Mouse (Mus musculus) forebrain, embryonic 12.5 days (tissue): Measurements from ENCODE around the gene Atg7. TPM values are rescaled to one million over a fixed set of nuclear protein-coding genes. Genes with fewer than 3 reads are reported as not detected.

Experiments
- ATAC-seq: fragments of 200-750 bp; cut with Nextera tagmentation; 2 replicates; pipeline ENCODE4 v1.8.0; 2017; ENCODE audit warnings: moderate TSS enrichment; ENCODE audit not compliant: low FRiP score
- H3K27ac ChIP-seq: fragments of 300-500 bp; sonication (generic); 2 replicates; pipeline ENCODE4 v1.5.1; 2016; ENCODE audit warnings: mild to moderate bottlenecking
- H3K27me3 ChIP-seq: fragments of 300-500 bp; sonication (generic); 2 replicates; pipeline ENCODE4 v1.6.1; 2016; ENCODE audit warnings: mild to moderate bottlenecking
- H3K36me3 ChIP-seq: fragments of 300-500 bp; sonication (generic); replicated peaks from 2 replicates; pipeline ENCODE4 v1.6.1; 2016; ENCODE audit warnings: mild to moderate bottlenecking
- H3K4me1 ChIP-seq: fragments of 300-500 bp; sonication (generic); 2 replicates; pipeline ENCODE4 v1.6.1; 2016
- H3K4me2 ChIP-seq: fragments of 300-500 bp; sonication (generic); 2 replicates; pipeline ENCODE4 v1.6.1; 2016; ENCODE audit warnings: mild to moderate bottlenecking, moderate library complexity
- H3K4me3 ChIP-seq: fragments of 300-500 bp; sonication (generic); replicated peaks from 2 replicates; pipeline ENCODE4 v1.5.1; 2016; ENCODE audit warnings: mild to moderate bottlenecking
- H3K9ac ChIP-seq: fragments of 300-500 bp; sonication (generic); 2 replicates; pipeline ENCODE4 v1.6.1; 2016; ENCODE audit warnings: mild to moderate bottlenecking
- H3K9me3 ChIP-seq: fragments of 300-500 bp; sonication (generic); 2 replicates; pipeline ENCODE4 v1.6.1; 2016
- WGBS: fragments of 180-500 bp; shearing (Covaris S2); methylation state at CpG from one replicate; pipeline ENCODE4 v1.1.7; 2016; 5-methylcytosine and 5-hydroxymethylcytosine counted together
- polyA plus RNA-seq: library from polyadenylated mRNA; unstranded; fragments of >200 nt; fragmentation: Nextera tagmentation; extraction: Ambion mirVana; gene quantifications from 2 replicates; pipeline ENCODE4 v1.2.1, GENCODE M21; 2016

Atg7 gene
- polyA plus RNA-seq, 1 experiment from 2014 or later, result 19.9 TPM

DNA sequence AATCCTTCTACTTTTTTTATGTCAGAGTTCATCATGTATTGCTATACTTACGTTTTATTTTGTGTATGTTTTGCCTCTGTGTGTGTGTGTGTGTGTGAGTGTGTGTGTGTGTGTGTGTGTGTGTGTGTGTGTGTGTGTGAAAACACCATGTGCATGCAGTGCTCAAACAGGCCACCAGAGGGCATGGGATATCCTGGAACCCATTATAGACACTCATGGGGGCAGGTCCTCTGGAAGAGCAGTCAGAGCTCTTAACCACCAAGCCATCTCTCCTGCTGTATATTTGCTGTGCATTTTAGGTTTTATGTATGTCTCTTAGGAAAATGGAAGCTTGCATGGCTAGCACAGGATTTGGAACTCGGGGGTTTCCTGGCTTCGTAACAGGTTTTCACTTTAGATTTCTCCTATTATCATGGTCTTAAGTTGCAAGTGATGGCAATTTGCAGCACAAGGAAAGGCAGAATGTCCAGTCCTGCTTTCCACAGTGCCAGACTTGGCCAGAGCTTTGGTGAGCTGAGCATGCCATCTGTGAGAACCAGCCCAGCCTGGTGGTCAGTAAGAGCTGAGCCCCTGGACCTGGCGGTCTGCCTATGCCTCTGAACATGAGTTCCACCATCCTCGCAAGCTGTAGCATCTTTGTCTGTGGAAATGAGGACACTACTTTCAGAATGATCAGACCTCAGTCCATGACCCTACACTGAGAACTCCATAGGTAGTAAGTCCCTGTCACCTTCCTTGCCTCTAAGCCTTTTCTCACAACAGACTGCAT, 172.2 kb downstream of the Atg7 start:
- Histone ChIP-seq H3K27ac (no peak overlapping the region), H3K27me3 (peaks cover 3% of the 10 kb centered on the region; the same call in 1 of the 2 replicates), H3K4me1 (peaks cover 24% of the 10 kb centered on the region), H3K9me3 (no peaks in the 10 kb centered on the region), H3K9ac (no peak overlapping the region), H3K4me3 (no peak overlapping the region), H3K4me2 (no peak overlapping the region), H3K36me3 (no peaks in the 10 kb centered on the region)
- ATAC-seq, result no peak
- WGBS, result 97% methylated on average over 5 of the region's 5 CpGs

DNA sequence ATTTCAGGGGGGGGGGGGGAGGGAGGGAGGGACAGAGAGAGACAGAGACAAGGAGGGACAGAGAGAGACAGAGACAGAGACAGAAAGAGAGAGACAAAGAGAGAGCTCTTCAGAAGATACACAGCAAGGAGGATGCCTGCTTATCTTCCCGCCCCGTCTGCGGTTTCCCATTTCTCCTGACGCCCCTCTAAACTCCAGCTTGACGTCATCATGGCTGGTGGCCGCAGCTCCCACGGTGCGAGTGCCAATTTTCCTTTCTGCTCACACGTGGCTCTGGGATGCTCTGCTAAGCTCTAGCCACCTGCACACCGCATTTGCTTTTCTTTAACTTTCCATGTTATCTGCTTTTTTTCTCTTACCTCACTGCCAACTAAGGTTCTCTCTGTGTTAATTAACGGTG, 175.1 kb downstream of the Atg7 start:
- H3K27ac ChIP-seq, result no peak overlapping the region
- WGBS, result 67% methylated on average over 11 of the region's 11 CpGs
- H3K9me3 ChIP-seq, result 0 out of 2 replicates have a peak, but pooled peaks cover 4% of the 10 kb centered on the region

DNA sequence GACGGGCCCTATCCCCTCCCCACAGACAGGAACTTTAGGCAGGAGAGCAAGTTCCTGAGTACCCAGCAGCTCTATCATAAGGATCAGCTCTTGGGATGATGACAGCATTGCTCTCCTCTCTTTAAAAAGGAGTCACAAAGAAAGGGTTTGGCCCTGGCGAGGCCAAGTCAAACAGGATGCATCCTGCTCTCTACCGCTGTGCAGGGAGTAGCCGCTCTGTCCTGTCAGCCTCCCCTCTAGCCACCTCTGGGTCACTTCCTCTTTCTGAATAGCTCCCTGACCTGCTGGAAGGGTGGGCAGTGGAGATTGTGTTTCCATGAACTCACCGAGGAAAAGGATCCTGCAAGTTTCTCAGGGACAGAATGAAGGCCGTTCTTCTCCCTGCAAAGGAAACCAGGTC, 175.6 kb downstream of the Atg7 start:
- H3K4me1 ChIP-seq, result peaks cover 27% of the 10 kb centered on the region
- ATAC-seq, result no peak
- no peak overlapping the region for H3K9ac ChIP-seq
- no peak overlapping the region for H3K4me2 ChIP-seq
- 71% methylated on average over 6 of the region's 6 CpGs for WGBS
- H3K27me3 ChIP-seq, result peaks cover 3% of the 10 kb centered on the region; the same call in 1 of the 2 replicates
- H3K27ac ChIP-seq, result no peak overlapping the region
- H3K36me3 ChIP-seq, result no peaks in the 10 kb centered on the region
- H3K9me3 ChIP-seq, result 0 out of 2 replicates have a peak, but pooled peaks cover 4% of the 10 kb centered on the region
- H3K4me3 ChIP-seq, result no peak overlapping the region

More for the DNA sequence above, 175.1 kb downstream of the Atg7 start:
- H3K27me3 ChIP-seq, result peaks cover 3% of the 10 kb centered on the region; the same call in 1 of the 2 replicates
- no peaks in the 10 kb centered on the region for H3K36me3 ChIP-seq
- ATAC-seq, result no peak
- H3K4me3 ChIP-seq, result no peak overlapping the region
- no peak overlapping the region for H3K4me2 ChIP-seq
- no peak overlapping the region for H3K9ac ChIP-seq
- peaks cover 27% of the 10 kb centered on the region for H3K4me1 ChIP-seq

DNA sequence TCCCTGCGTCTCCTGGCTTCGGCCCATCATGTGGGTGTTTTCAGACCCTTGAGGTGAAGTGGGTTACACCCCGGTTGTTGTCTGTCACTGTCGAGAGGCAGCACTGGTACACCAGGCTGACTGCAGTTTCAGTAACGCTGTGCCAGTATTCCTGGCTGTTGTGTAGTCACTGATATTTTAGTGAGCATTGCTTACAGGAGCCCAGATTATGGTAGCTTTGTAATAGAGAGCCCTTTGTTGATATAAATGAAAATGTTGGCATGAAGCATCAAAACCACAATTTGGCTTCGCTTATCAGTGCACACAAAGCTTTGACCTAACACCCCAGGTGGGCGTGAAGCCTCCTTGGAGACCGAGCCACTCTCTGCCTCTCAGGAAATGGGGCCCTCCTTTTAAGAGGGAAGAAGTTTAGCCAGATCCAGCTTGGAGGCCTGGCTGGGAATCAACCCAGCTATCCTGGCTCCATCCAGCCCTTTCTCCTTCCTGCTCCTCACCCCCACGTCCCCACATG, 177.1 kb downstream of the Atg7 start:
- Histone ChIP-seq H3K9me3 (0 out of 2 replicates have a peak, but pooled peaks cover 4% of the 10 kb centered on the region), H3K36me3 (no peaks in the 10 kb centered on the region), H3K27me3 (peaks cover 3% of the 10 kb centered on the region; the same call in 1 of the 2 replicates), H3K27ac (no peak overlapping the region), H3K9ac (no peak overlapping the region), H3K4me2 (no peak overlapping the region), H3K4me1 (peaks cover 27% of the 10 kb centered on the region), H3K4me3 (no peak overlapping the region)
- 71% methylated on average over 9 of the region's 9 CpGs for WGBS
- ATAC-seq, result no peak

DNA sequence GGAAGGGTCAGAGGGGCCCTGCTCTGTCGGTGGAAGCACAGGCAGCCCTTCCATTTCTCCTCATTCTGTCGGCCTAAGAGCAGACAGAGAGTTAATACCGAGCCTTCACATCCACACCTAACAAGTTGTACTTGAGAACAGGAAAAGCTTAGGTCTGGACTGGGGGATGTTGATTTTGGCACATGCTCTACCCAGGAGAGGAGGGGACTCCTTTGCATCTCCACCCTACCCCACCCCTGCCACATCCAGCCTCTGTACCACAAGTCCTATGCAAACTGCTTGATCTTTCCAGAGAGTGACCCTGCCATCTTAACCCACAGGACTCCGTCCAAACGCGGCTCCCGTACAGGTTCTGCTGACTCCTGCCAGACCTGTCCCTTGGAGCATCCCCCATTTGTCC, 178.7 kb downstream of the Atg7 start:
- no peak overlapping the region for H3K4me3 ChIP-seq
- peaks cover 3% of the 10 kb centered on the region; the same call in 1 of the 2 replicates for H3K27me3 ChIP-seq
- no peak overlapping the region for H3K9ac ChIP-seq
- peaks cover 24% of the 10 kb centered on the region for H3K4me1 ChIP-seq
- ATAC-seq, result no peak
- H3K36me3 ChIP-seq, result no peaks in the 10 kb centered on the region
- 0 out of 2 replicates have a peak, but pooled peaks cover 4% of the 10 kb centered on the region for H3K9me3 ChIP-seq
- H3K27ac ChIP-seq, result no peak overlapping the region
- H3K4me2 ChIP-seq, result no peak overlapping the region
- 95% methylated on average over 7 of the region's 7 CpGs for WGBS

DNA sequence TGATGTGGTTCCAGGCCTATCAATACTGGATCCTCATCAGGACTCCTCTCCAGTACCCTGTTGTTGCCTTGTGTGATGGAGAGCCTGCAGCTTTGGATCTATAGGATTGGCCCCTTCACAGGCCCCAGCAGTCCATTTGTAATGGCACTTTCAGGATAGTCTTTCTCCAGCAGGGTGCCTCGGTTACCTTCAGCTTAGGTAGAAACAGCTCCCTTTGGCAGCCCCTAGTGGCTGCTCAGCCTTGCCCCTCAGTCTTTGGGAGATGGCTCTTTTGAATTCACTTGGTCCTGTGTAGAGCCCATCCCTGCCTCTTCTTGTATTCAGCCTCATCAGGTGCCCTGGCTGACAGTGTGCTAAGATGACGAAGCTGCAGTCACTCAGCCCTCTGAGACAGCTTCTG, 184.0 kb downstream of the Atg7 start:
- Histone ChIP-seq H3K9me3 (0 out of 2 replicates have a peak, but pooled peaks cover 4% of the 10 kb centered on the region), H3K4me1 (no peaks in the 10 kb centered on the region), H3K4me3 (no peak overlapping the region), H3K4me2 (no peak overlapping the region), H3K27ac (no peak overlapping the region), H3K9ac (no peak overlapping the region), H3K36me3 (no peaks in the 10 kb centered on the region), H3K27me3 (no peaks in the 10 kb centered on the region)
- no peak for ATAC-seq
- WGBS, result 61% methylated on average over 2 of the region's 2 CpGs

DNA sequence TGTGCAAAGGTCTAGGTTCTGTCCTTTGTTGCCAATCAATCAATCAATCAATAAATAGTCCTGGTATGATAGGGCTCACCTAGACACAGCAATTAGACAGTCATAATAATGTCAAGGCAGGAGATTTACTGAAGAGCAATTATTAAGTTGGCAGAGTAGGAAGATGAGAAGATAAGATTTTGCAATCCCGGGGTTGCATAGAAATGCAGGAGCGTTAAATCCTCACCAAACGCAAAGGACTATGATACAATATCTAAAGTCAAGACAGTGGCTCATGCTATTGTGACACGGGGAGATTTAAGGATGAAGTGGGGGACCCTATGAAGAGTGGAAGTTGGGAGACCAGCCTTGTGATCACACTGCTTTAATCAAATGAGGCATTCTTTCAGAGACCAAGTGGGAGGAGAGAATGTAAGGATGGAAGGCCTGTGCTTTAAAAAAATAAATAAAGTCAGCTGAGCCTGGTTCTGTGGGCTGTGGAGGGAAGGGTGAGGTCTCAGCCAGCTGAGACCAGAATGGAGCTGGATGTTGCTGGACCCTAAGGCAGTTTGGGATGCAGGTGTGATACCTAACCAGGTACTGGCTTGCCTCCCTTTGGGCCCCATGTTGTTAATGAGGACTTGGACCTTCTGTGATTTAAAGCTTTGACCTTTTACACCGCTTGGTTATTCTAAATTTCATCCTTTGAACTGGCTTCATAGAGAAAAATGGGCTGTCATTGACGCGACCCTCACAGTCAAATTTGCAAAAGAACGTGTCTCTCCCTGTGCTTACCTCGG, 187.0 kb downstream of the Atg7 start:
- WGBS, result 90% methylated on average over 9 of the region's 9 CpGs
- Histone ChIP-seq H3K9me3 (no peaks in the 10 kb centered on the region), H3K27me3 (no peaks in the 10 kb centered on the region), H3K4me2 (no peak overlapping the region), H3K4me3 (no peak overlapping the region), H3K36me3 (no peaks in the 10 kb centered on the region), H3K9ac (no peak overlapping the region), H3K4me1 (peaks cover 14% of the 10 kb centered on the region), H3K27ac (no peak overlapping the region)
- ATAC-seq, result no peak

DNA sequence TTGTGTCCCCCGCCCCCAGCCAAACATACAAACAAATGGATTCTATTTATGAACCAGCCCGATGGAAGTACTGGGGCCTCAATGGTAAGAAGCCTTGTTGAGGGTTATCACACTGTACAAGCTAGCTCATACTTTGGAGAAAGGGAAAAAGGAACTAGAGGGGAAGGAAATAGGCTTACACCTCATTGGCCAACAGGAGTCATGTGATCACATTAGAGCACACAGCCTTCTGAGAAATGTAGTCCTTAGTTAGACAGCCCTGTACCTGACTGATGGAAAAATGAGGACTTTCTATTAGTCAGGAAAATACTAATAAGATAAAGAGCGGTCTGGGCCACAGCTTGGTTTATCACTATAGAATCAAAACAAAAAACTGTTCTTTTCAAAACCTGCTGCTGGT, 188.9 kb downstream of the Atg7 start:
- H3K27me3 ChIP-seq, result no peaks in the 10 kb centered on the region
- no peaks in the 10 kb centered on the region for H3K36me3 ChIP-seq
- ATAC-seq, result no peak
- H3K4me1 ChIP-seq, result peaks cover 20% of the 10 kb centered on the region
- no peak overlapping the region for H3K27ac ChIP-seq
- H3K9me3 ChIP-seq, result no peaks in the 10 kb centered on the region
- no peak overlapping the region for H3K4me3 ChIP-seq
- WGBS, result 91% methylated on average over 3 of the region's 3 CpGs
- no peak overlapping the region for H3K9ac ChIP-seq
- no peak overlapping the region for H3K4me2 ChIP-seq

DNA sequence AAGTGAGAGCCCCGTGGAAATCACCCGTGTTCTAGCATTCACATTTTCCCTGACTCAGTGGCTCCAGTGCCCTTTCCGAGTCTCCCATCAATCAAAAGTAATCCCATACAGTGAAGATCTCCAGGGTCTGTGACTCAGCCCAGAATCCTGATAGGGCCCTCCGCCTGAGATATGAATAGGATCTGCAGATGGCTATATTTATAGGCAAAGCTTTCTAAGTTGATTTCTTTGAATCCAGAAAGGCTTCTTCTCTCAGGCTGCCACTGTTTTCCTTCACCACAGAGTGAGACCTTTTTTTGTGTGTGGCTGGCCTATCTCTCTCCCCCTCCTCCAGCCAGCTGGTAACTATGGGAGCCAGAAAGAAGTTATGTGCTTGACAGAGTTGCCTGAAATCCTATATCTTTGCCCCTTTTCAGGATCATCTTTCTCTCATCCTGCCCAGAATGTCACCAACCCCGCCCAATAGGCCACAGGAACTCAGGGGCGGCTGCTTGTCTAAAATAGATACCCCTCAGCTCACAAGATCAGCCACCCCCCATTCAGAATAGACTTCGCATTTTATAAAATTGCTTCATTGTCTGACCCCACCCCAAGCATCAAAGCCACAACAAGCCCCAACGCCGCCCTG, 190.3 kb downstream of the Atg7 start:
- Histone ChIP-seq H3K9ac (no peak overlapping the region), H3K4me3 (no peak overlapping the region), H3K27ac (no peak overlapping the region), H3K9me3 (no peaks in the 10 kb centered on the region), H3K27me3 (no peaks in the 10 kb centered on the region), H3K36me3 (no peaks in the 10 kb centered on the region), H3K4me1 (peaks cover 20% of the 10 kb centered on the region), H3K4me2 (no peak overlapping the region)
- WGBS, result 83% methylated on average over 9 of the region's 9 CpGs
- no peak for ATAC-seq

DNA sequence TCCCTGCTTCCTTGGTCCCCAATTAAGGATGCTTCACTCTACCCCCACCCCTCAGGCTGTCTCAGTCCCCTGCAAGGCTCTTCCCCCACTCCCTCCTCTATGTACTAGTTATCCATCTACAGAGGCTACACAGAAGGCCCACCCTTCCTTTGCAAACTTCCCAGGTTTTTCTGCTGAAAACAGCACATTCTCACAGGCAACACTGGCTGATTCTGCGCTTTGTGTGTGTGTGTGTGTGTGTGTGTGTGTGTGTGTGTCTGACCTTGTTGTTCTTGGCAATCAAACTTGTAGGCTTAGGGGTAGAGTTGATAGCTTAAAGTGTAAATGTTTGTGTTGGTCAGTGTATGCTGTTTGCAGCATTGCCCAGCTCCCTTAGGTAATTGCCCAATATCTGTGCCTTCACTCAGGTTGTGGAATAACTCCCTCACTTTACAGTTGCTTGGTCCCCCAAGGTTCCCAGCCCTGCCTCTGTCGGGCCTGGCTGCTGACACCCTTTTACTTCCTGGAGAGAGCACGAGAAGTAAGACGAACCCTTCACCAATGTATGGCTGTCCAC, 191.0 kb downstream of the Atg7 start:
- H3K9ac ChIP-seq, result no peak overlapping the region
- H3K4me1 ChIP-seq, result peaks cover 20% of the 10 kb centered on the region
- WGBS, result 82% methylated on average over 4 of the region's 4 CpGs
- H3K27ac ChIP-seq, result no peak overlapping the region
- no peaks in the 10 kb centered on the region for H3K27me3 ChIP-seq
- H3K9me3 ChIP-seq, result no peaks in the 10 kb centered on the region
- no peaks in the 10 kb centered on the region for H3K36me3 ChIP-seq
- no peak overlapping the region for H3K4me2 ChIP-seq
- no peak overlapping the region for H3K4me3 ChIP-seq
- no peak for ATAC-seq

DNA sequence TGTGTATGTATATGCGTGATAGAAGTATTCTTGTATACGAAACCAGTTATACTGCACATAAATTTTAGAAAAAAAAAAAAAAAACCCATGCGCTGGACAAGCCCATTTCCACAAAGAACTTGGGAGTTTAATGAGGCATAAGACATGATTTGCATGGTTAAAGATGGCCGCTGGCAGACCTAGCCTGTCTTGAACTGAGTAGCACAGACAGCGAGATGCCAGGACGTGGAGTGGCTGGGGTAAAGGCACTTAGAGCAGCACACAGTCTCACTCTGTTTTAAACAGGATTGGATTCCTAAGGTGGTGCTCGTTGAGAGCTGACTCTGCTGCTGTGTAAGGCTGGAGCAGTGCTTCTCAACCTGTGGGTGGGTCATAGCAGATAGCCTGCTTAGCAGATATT, 192.4 kb downstream of the Atg7 start:
- no peak overlapping the region for H3K27ac ChIP-seq
- no peaks in the 10 kb centered on the region for H3K27me3 ChIP-seq
- H3K9ac ChIP-seq, result no peak overlapping the region
- no peak for ATAC-seq
- no peak overlapping the region for H3K4me2 ChIP-seq
- no peaks in the 10 kb centered on the region for H3K9me3 ChIP-seq
- H3K36me3 ChIP-seq, result no peaks in the 10 kb centered on the region
- H3K4me1 ChIP-seq, result peaks cover 20% of the 10 kb centered on the region
- WGBS, result 82% methylated on average over 7 of the region's 7 CpGs
- H3K4me3 ChIP-seq, result no peak overlapping the region

DNA sequence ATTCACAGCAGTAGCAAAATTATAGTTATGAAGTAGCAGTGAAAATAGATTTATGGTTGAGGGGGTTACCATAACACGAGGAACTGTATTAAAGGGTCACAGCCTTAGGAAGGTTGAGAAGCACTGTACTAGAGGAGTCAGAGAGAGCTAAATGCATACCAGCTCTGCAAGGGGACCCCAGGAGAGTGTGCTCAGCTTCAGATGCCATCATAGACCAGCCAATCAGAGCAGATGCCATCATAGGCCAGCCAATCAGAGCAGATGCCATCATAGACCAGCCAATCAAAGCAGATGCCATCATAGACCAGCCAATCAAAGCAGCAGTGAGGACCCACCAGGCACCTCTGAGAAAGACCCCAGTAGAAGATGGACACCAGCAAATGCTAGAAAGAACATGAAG, 192.9 kb downstream of the Atg7 start:
- ATAC-seq, result no peak
- 94% methylated on average over 1 of the region's 1 CpGs for WGBS

More for the DNA sequence above, 192.9 kb downstream of the Atg7 start:
- H3K4me1 ChIP-seq, result peaks cover 23% of the 10 kb centered on the region
- H3K36me3 ChIP-seq, result no peaks in the 10 kb centered on the region
- H3K9me3 ChIP-seq, result no peaks in the 10 kb centered on the region
- no peak overlapping the region for H3K9ac ChIP-seq
- H3K4me3 ChIP-seq, result no peak overlapping the region
- H3K4me2 ChIP-seq, result no peak overlapping the region
- H3K27ac ChIP-seq, result no peak overlapping the region
- no peaks in the 10 kb centered on the region for H3K27me3 ChIP-seq
